Mouse (Mus musculus): ENCODE results near the gene Pnrc1.

The Pnrc1 gene

GRCm38 (mm10) chr4:33224003-33224675, 65.8 kb downstream of the Pnrc1 start:
- DNase-seq (ENCODE audit: extremely low spot score, low read depth, low spot score), result no peak

- DNase-seq (ENCODE audit: extremely low spot score, low read depth, low spot score), result no peak
Measured at GRCm38 (mm10) chr4:33221847-33222246, 68.1 kb downstream of the Pnrc1 start.

- no peak for DNase-seq (ENCODE audit: extremely low spot score, low read depth, low spot score)
Measured at GRCm38 (mm10) chr4:33208881-33209841, 80.8 kb downstream of the Pnrc1 start, which contains the start of gene Srsf12. TSS of gene Srsf12 (plus strand) at chr4:33208991.

- DNase-seq (ENCODE audit: extremely low spot score, low read depth, low spot score), result no peak
Measured at GRCm38 (mm10) chr4:33207551-33207950, 82.4 kb downstream of the Pnrc1 start.

- no peak for DNase-seq (ENCODE audit: extremely low spot score, low read depth, low spot score)
Measured at GRCm38 (mm10) chr4:33204682-33205081, 85.3 kb downstream of the Pnrc1 start.

GRCm38 (mm10) chr4:33198117-33198516, 91.8 kb downstream of the Pnrc1 start:
- DNase-seq (ENCODE audit: extremely low spot score, low read depth, low spot score), result no peak

Measured in hindlimb bud, embryonic 11.5 days (tissue).